Mouse (Mus musculus): ENCODE data around the gene Sox10.

Gene Sox10

DNA sequence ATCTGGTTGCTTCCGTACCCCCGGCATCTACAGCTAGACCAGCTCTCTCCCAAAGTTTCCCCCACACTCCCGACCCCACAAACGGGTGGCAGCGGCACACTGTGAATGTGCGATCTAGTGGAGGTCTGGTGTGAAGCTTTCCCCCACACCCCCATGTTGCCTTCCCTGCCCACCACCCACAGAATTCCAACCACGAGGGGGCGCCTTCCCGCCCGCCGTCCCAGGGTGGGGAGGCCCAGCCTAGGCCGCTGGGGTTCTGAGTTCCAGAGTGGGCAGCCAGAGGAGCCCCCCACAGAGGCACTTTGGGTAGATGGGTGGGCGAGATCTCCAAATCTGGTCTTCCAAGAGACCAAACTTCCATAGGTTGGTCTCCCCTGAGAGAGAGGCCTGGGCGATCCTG is 2.2 kb downstream of the Sox10 start:
- in situ Hi-C loops (cut with MboI; ENCODE audit: low sequenced_read_pairs), result no loop called here

DNA sequence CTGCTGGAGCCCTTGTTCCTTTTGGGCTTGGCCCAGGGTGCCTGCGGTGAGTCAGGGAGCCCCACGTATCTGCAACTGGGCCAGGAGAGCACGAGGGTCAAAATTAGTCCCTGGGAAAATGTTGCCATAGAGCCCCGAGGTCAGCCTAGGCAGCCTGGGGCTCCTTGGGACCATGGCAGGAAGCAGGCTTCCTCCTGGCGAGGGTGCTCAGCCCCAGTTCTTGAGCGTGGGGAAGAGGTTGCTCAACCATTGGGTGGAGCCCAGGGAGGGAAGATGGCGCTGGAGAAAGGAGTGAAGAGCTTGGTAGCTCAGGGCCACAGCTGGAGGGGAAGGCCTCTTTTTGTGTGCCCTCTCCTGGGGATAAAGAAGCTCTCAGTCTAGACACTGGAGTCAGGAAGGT is 2.7 kb downstream of the Sox10 start:
- in situ Hi-C loops (cut with MboI; ENCODE audit: low sequenced_read_pairs), result no loop called here

DNA sequence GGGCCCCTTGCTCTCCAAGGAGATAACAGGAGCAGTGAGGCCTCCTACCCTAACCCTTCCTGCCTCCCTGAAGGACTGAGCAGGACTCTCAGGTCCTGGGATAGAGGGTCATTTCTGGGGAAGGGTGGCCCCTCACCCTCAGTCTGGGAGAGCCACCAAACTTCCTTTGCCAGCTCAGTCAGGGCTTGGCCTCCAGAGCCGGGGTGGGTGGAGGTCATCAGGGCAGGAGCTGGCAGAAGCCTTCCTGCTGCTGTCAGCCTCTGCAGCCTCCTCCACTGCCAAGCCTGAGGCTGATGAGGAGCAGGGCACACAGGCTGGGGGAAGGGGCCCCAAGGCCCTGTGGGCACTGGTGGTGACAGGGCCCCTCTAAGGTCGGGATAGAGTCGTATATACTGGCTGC is 9.5 kb downstream of the Sox10 start:
- in situ Hi-C loops (cut with MboI; ENCODE audit: low sequenced_read_pairs), result no loop called here

DNA sequence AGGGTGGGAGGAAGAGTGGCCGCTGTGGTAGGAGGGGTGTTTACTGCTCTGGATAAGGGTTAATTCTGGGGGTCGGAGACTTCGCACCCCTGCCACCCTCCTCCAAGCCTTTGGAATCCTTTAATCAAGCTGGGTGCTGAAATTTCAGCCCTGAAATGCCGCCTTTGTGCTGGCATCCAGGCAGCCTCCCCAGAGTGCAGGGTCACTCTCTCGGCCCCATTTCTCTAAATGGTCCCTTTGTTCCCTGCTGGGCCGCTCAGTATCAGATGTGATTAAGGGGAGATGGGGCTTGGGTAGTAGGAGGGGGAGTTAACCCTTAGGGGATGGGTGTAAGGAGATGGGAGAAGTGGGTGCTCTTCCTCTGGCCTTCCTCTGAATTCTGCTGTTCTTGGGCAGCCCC is 12.3 kb downstream of the Sox10 start:
- in situ Hi-C loops (cut with MboI; ENCODE audit: low sequenced_read_pairs), result no loop called here

DNA sequence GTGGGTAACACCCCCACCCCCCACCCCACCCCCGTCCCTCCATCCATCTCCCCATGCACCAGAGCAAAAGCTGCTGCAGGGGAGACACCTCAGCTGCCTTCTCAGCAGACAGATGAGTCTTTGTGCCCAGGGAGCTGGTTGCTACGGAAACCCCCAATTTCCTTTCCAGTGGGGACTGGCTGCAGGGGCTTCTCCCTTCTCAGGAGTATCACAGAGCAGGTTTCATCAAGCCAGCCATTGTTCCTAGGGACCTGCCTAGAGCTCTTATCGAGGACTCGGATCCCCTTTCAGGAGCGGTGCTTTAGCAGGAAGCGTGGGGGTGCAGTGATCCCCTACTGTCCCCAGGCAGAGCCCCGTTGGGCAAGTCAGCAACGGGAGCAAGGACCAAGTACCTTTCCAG is 13.2 kb downstream of the Sox10 start:
- in situ Hi-C loops (cut with MboI; ENCODE audit: low sequenced_read_pairs), result no loop called here

DNA sequence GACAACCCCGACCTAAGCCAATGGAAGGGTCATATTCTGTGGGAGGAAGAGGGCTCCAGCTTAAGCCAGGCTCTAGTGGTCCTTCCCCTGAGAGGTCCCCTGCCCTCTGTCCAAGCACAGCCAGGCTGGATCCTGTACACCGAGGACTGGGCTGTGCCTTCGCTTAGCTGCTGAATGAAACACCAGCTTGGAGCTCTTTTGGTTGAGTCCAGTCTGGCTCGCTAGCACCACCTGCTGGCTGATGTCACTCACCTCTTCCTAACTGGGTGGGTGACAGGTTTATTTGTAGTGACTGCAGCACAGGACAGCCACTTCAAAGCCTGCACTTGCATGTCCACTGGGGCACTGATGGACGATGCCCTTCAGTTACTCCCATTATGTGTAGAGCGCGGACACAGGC is 16.5 kb downstream of the Sox10 start:
- in situ Hi-C loops (cut with MboI; ENCODE audit: low sequenced_read_pairs), result no loop called here

DNA sequence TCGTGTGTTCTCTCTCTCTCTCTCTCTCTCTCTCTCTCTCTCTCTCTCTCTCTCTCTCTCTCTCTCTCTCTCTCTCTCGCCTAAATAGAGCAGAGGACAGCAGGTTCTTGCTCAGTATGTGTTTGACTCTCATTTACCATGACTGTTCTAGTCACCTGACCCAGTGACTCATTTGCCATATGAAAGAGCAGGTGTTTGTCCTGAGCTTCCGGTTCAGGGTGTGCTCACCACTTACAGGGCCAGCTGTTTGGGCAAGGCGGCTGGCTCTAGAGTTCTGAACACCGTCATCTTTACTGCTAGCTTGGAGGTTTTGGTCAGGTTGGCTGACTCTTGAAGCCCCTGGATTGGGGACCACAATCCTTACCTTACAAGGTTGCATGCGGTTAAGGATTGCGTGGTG is 19.5 kb downstream of the Sox10 start:
- in situ Hi-C loops (cut with MboI; ENCODE audit: low sequenced_read_pairs), result no loop called here

DNA sequence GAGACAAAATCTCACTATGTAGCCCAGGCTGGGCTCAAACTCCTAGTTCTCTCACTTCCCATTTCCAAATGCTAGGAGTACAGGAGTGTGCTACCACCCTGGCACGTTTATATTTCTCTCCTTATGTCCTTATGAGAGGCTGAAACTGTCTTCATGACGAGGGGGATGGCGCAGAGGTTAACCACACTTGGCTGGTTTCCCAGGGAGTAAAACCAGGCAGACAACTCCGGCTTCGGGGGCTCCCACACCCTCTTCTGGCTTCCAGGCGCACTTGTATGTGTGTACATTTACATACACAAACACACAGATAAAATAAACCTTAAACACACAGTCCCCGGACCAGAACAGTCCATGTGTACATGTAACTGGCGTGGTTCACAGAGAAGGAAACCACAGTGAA is 21.0 kb downstream of the Sox10 start:
- in situ Hi-C loops (cut with MboI; ENCODE audit: low sequenced_read_pairs), result no loop called here

DNA sequence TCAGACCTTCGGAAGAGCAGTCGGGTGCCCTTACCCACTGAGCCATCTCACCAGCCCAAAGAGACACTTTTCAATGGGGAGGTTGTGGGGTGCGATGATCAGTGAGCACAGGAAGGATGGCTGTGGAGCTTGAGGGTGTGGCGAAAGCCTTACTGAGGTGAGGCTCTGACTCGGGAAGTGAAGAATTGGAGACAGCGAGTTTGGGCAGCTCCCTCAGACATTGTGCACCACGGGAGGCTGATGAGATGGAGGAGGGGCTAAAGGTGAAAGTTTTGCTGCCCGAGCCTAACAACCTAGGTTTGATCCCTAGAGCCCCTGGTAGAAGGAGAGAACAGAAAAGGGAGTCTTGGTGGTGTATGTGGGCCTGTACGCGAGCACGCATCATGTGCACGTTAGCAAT is 21.7 kb downstream of the Sox10 start:
- in situ Hi-C loops (cut with MboI; ENCODE audit: low sequenced_read_pairs), result no loop called here

DNA sequence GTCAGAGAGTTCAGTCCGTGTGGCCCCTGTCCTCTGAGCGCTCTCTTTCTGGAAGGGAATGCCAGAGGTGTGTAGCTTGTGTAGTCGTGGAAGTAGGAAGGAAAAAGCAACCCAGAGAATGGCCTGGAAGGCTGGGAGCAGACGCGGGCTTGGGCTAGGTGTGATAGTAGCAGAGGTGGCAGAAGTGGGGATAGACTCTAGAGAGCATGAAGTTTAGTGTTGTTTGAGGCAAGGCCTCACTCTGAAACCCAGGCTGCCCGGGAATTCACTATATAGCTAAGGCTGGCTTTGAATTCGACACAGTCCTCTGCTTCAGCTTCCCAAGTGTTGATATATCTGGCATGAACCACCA is 23.5 kb downstream of the Sox10 start:
- in situ Hi-C loops (cut with MboI; ENCODE audit: low sequenced_read_pairs), result no loop called here

DNA sequence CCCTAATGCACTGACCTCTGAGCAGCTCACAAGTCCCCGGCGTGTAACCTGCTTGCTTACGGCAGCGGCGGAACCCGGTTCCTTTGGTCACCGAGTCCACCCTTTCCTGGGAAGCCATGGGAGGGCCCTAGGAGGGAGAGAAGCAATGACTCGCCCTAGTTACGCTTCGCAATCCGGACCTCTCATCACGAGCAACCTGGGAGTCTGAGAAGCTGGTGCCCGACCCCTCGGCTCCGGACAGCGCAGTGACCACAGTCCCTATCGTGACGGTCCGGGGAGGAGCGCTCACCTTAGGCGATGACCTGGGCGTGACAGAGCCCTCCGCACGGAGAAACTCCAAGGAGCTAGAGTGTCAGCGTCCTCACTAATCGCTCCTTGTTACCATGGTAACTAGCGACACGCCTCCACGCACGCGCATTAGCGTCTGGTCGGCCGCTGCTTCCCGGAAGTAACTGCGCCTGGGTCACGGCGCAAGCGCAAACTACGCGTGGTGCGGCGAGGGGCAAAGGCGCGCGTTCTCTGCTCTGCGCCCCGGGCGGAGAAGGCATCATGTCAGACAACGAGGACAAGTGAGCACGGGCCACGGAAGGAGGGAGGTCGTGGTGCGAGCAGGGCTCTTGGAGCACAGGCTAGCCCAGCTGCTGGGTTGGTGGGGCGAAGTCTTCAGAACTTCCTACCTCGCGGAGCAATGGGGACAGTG is 24.0 kb downstream of the Sox10 start, which contains the start of the genes Polr2f and 1700088E04Rik:
Gene Polr2f (plus strand): TSS at position 144 of the 700 bp plus-strand sequence.
Gene 1700088E04Rik (minus strand): TSS at position 388 of the 700 bp plus-strand sequence.
- in situ Hi-C loops (cut with MboI; ENCODE audit: low sequenced_read_pairs), result no loop called here

DNA sequence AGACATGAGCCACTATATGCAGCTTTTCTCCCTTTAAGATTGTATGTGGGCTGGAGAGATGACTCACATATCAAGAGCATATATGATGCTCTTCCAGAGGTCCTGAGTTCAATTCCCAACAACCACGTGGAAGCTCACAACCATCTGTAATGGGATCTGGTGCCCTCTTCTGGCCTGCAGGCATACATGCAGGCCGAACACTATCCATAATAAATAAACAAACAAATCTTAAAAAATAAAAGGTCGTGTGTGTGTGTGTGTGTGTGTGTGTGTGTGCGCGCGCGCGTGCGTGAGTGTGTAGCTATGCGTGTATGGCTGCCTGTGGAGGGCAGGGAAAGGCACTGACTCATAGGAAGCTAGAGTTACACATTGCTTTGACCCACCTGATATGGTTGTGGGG is 25.4 kb downstream of the Sox10 start:
- in situ Hi-C loops (cut with MboI; ENCODE audit: low sequenced_read_pairs), result no loop called here

DNA sequence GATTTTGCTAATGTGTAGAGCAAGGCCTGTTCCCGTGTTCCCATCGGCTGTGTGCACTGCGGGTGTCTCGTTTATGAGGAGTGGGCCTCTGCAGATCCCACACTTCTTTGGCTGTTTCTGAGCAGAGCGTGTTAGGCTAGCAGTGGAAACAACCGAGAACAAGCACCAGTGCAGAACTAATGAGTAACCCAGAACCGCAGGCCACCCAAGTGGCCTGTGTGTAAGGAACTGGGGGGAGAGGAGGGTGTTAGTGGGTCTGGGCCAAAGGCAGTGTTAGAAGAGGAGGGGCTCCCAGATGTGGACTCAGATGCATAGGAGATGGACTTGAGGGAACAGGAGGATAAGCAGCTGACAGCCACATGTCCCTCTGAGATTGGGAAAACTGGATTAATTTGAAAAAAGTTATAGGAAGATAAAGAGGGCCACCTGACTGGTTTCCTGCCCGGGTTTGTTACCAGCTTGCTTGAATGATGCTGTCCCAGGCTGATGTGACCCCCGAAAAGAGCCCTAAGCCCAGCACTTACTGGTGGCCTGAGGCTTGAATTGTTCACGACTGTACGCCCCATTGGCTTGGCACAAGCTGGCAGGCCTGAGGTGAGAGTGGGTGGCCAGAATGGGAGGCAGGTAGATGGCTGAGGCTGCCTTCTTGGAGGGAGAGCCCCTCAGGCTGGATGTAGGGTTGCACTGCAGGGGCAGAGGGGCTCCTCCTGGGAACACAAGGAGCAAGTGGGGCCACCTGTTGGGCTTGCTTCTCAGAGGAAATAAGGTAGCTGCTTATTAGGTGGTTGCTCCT is 29.1 kb downstream of the Sox10 start:
- in situ Hi-C loops (cut with MboI; ENCODE audit: low sequenced_read_pairs), result no loop called here

DNA sequence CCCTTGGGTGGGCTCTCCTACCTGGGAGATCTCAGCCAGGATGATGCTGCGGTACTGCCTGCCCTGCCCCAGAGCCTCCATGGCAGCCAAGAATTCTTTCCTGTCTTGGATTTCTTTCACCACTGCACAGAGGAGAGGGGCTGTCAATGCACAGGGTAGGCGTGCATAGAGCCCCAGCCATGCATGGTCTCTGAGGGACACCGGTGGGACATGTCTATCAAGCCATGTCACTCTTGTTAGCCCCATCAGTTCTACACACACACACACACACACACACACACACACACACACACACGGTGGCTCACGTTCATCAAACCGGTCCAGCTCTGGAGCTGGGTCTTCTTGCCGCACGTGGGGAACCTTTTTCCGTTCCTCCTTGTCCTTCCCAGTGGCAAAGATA is 29.7 kb downstream of the Sox10 start:
- in situ Hi-C loops (cut with MboI; ENCODE audit: low sequenced_read_pairs), result no loop called here

DNA sequence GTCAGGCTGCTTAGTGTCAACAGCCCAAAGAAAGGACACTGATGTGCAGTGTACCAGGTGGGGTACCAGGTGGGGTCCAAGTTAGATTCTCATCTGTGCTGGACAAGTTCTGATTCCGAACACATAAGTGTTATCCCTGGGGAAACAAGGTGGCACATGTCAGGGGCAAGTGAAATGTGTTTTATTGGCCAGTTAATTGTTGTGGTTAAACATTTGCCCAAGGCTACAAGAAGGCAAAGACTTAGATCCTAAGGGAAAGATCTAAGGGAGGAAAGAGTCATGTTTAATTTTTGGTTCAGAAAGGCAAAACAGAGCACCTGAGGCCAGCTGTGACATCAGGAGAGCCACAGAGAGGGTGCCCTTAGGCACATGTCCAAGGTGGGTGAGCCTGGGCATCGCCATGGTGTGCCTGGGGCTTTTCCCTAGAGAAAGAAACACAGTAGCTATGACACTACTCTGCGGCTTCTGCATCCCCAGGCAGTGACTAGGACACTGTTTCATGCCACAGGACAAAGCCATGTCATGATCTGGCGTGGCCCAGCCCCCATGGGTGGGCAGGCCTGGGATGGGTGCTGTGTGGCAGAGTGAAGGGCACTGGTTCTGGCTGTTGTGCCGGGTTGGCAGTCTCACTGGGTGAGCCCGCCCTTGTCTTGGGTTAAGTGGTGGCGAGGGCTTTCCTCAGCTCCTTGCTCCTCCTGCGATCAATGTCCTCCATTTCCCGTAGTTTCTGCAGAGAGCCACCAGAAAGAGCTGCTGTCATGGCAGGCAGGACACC is 30.4 kb downstream of the Sox10 start:
- in situ Hi-C loops (cut with MboI; ENCODE audit: low sequenced_read_pairs), result no loop called here

DNA sequence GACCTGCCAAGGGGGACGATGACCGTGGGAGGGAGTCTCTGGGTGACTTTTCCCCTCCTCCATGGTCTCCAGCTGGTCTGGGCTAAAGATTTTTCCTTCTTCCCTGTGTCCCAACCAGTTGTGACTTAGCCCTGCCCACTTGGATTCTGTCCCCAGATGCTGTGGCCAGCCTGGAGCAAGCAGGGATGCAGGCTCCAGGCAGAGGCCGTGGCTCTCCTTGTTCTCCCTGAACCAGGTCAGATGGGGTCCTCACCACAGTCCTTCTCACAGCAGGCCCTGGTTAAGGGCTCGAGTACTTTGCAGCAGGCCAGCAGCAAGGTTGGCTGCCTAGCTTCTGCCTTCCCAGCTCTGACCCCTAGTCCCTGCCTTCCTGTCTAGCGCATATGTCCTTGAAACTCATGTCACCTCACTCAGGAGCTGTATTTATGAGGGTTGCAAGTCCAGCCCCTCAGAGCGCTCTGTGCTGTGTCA is 31.8 kb downstream of the Sox10 start:
- in situ Hi-C loops (cut with MboI; ENCODE audit: low sequenced_read_pairs), result no loop called here

DNA sequence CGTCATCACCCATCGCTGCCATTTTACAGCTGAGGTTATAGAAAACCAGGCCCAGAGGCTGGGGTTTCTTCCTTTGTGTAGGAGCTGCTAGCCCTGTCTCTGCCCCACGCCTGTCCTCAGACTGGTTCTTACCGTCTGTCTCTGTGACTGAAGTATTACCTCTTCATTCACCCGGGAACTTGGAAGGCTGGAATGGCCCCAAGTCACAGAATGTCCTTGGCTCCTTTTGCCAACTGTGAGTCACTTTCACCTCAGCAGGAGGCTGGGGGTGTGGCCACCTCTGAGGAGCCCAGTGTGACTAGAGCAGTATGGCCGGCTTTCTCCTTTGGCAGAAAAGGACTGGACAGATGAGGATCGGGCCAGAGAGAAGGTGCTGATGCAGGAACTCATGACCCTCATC is 33.6 kb downstream of the Sox10 start:
- in situ Hi-C loops (cut with MboI; ENCODE audit: low sequenced_read_pairs), result no loop called here

DNA sequence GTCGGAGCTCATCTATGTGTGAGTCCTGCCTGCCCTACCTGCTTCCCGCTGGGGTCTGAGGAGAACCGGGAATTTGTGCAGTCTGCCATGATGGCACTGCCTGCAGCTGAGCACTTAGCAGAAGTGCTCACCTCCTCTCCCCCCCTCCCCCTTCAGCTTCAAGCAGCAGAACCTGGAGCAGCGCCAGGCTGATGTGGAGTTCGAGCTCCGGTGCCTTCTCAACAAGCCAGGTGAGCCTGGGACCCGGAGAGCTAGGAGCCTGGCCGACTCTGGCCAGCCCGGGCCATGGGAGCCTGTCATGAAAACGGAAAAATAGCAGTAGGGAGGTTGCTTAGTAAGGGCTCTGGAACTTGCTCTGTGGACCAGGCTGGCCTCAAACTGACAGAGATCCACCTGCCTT is 34.3 kb downstream of the Sox10 start:
- in situ Hi-C loops (cut with MboI; ENCODE audit: low sequenced_read_pairs), result no loop called here

DNA sequence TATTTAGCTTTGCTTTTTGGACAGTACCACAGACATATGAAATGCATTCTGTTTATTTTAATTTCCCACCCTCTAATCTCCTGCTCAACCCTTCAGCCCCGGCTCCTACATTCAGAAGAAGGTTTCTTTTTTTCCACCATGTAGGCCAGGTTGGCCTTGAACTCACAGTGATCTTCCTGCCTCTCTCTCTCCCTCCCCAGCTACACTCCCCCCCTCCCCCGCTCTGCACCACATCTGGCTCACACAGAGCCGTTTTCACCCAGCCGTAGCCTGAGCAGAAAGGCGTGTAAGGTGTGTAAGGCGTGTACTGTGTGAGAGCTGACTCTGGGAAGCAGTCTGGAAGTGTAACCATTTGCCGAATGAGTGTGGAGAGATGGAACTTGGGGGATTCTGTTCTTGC is 35.7 kb downstream of the Sox10 start:
- in situ Hi-C loops (cut with MboI; ENCODE audit: low sequenced_read_pairs), result no loop called here

DNA sequence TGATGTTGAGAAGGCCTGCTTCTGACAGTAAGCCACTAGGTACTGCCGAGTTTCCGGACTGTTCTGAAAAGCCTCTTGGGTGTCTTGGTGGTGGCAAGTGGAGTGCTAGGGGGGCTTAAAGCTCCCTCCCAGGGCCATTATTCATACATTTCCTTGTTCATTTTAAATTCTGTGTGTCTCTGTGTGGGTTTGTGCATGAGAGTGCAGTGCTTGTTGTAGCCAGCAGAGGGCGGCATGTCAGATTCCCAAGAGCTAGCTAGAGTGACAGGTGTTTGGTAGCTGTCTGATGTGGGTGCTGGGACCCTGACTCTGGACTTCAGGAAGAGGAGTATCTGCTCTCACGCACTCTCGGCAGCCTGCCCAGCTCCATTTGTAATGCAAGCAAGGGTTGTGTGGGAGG is 36.8 kb downstream of the Sox10 start:
- in situ Hi-C loops (cut with MboI; ENCODE audit: low sequenced_read_pairs), result no loop called here

DNA sequence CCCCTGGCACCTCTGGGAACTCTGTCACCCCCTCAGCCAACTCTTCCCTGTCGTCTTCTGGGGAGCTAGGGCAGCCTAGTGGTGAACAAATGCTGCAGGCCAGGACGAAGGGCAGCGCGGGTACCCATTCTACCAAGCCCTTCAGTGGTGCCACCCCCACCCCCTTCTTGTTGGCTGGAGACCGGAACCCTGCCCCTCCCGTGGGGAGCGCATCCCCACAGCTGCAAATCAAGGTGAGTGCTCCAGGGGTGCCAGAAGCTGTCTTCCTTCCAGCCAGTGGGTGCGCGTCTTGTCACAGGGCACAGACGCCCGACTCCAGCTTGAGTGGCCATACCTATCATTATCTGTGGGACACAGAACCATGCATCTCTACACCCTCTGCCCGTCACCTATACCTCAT is 37.9 kb downstream of the Sox10 start:
- in situ Hi-C loops (cut with MboI; ENCODE audit: low sequenced_read_pairs), result no loop called here
